Mouse (Mus musculus) ovary, adult 2 months (tissue): ENCODE results near the gene Phtf1. TPM values are rescaled to one million over a fixed set of nuclear protein-coding genes. Genes with fewer than 3 reads are reported as not detected.

Experiments
- polyA plus RNA-seq: library from polyadenylated mRNA; depleted of rRNA; stranded (reverse); fragments of >200 nt; gene quantifications from 2 replicates; pipeline ENCODE4 v1.2.3, GENCODE M21; 2012; rRNA removed

Phtf1 gene
- 11.5 and 18.1 TPM in 2 replicates for polyA plus RNA-seq

DNA sequence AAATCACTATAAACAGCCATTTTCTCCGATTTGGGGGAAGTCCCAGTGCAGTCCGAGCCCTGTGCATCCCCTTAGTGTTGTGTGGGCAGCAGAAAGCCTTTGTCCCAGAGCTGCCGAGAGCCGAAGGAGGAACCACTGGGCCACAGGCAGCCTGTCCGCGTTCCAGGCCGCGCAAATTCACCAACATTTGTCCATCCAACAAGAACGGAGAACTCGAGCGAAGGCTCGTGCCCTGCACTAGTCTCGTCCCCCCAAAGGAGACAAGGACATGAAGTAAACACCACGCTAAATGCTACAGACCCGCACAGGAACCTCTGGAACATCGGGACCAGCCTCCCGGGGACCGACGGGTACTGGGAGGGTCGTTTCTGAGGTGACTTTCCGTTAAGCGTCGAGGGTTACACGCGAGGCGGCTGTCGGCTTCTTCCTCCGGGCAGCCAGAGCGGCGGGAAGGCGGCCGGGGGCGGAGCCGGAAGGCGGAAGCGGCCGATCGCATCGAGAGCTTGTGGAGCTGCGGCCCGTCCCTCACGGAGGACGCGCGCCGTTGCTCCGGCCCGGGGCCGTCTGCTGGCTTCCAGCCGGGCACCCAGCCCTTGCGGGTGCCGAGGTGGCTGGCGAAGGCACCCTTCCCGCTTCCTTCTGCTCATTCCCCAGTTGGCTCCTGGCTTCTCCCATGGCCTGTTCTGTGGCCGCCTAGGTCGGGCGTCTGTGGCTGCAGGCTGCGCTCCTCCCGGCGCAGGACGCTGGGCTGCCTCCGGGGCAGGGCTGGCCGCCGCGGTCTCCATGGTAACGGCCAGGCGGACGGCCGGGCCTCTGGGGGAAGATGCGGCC is at the start of gene Phtf1:
Gene Phtf1, plus strand, starts transcription at position 250 of the 831 bp plus-strand sequence.

Other genes with a start within 250 kb of the Phtf1 start
- 37.9 and 39.1 TPM in 2 replicates for gene Olfml3, start 230.1 kb upstream of the Phtf1 start, polyA plus RNA-seq
- gene Gm10964, start 228.7 kb upstream of the Phtf1 start, polyA plus RNA-seq: not detected in 2 replicates
- 87.2 and 107 TPM in 2 replicates for gene Hipk1, start 176.5 kb upstream of the Phtf1 start, polyA plus RNA-seq
- 15.3 and 21.2 TPM in 2 replicates for gene Dclre1b, start 158.7 kb upstream of the Phtf1 start, polyA plus RNA-seq
- gene Ap4b1, start 158.6 kb upstream of the Phtf1 start, polyA plus RNA-seq: 11.2 and 11.3 TPM in 2 replicates
- 0.33 and 0.59 TPM in 2 replicates for gene Gm43064, start 158.5 kb upstream of the Phtf1 start, polyA plus RNA-seq
- 0.56 and 1.1 TPM in 2 replicates for gene Bcl2l15, start 135.5 kb upstream of the Phtf1 start, polyA plus RNA-seq
- gene Ptpn22, start 108.3 kb upstream of the Phtf1 start, polyA plus RNA-seq: 6.1 and 10.6 TPM in 2 replicates
- gene Rsbn1, start 54.0 kb upstream of the Phtf1 start, polyA plus RNA-seq: 5.5 and 8.9 TPM in 2 replicates